Mouse (Mus musculus): Measurements from ENCODE around the gene Tspan14. TPM values are rescaled to one million over a fixed set of nuclear protein-coding genes. Genes with fewer than 3 reads are reported as not detected.

The Tspan14 gene
- total RNA-seq, 2 experiments from 2014 or later = 66.0 to 72.4 TPM

GRCm38 (mm10) chr14:40953381-40953780 is 13.2 kb downstream of the Tspan14 start:
- no peak for ATAC-seq (ENCODE audit: poor library complexity, severe bottlenecking)

GRCm38 (mm10) chr14:40952715-40953114 is 13.9 kb downstream of the Tspan14 start:
- ATAC-seq (ENCODE audit: poor library complexity, severe bottlenecking) = no peak

- no peak for ATAC-seq (ENCODE audit: poor library complexity, severe bottlenecking)
Observed at GRCm38 (mm10) chr14:40952301-40952700, 14.3 kb downstream of the Tspan14 start.

GRCm38 (mm10) chr14:40949730-40950614 is 16.6 kb downstream of the Tspan14 start:
- 0 out of 2 replicates have a peak, but pooled peaks have one; percentile 7 for ATAC-seq (ENCODE audit: poor library complexity, severe bottlenecking)

GRCm38 (mm10) chr14:40949047-40949446 is 17.6 kb downstream of the Tspan14 start:
- no peak for ATAC-seq (ENCODE audit: poor library complexity, severe bottlenecking)

- no peak for ATAC-seq (ENCODE audit: poor library complexity, severe bottlenecking)
Observed at GRCm38 (mm10) chr14:40948522-40948921, 18.1 kb downstream of the Tspan14 start.

GRCm38 (mm10) chr14:40947431-40948394 is 18.9 kb downstream of the Tspan14 start:
- ATAC-seq (ENCODE audit: poor library complexity, severe bottlenecking) = peak; percentile 86

GRCm38 (mm10) chr14:40943802-40944201 is 22.8 kb downstream of the Tspan14 start:
- no peak for ATAC-seq (ENCODE audit: poor library complexity, severe bottlenecking)

GRCm38 (mm10) chr14:40942429-40942828 is 24.2 kb downstream of the Tspan14 start:
- no peak for ATAC-seq (ENCODE audit: poor library complexity, severe bottlenecking)

- no peak for ATAC-seq (ENCODE audit: poor library complexity, severe bottlenecking)
Observed at GRCm38 (mm10) chr14:40938380-40938987, 28.1 kb downstream of the Tspan14 start.

- ATAC-seq (ENCODE audit: poor library complexity, severe bottlenecking) = peak; percentile 75
Observed at GRCm38 (mm10) chr14:40937052-40937451, 29.6 kb downstream of the Tspan14 start.

GRCm38 (mm10) chr14:40935481-40935880 is 31.1 kb downstream of the Tspan14 start:
- ATAC-seq (ENCODE audit: poor library complexity, severe bottlenecking) = no peak

- peak; percentile 13; the same call in 1 of the 2 replicates for ATAC-seq (ENCODE audit: poor library complexity, severe bottlenecking)
Observed at GRCm38 (mm10) chr14:40935054-40935453, 31.6 kb downstream of the Tspan14 start.

GRCm38 (mm10) chr14:40933328-40933727 is 33.3 kb downstream of the Tspan14 start:
- ATAC-seq (ENCODE audit: poor library complexity, severe bottlenecking) = peak; percentile 43

- ATAC-seq (ENCODE audit: poor library complexity, severe bottlenecking) = no peak
Observed at GRCm38 (mm10) chr14:40932225-40932624, 34.4 kb downstream of the Tspan14 start.

- ATAC-seq (ENCODE audit: poor library complexity, severe bottlenecking) = no peak
Observed at GRCm38 (mm10) chr14:40931115-40931829, 35.3 kb downstream of the Tspan14 start.

GRCm38 (mm10) chr14:40929943-40930342 is 36.7 kb downstream of the Tspan14 start:
- no peak for ATAC-seq (ENCODE audit: poor library complexity, severe bottlenecking)

GRCm38 (mm10) chr14:40928897-40929296 is 37.7 kb downstream of the Tspan14 start:
- no peak for ATAC-seq (ENCODE audit: poor library complexity, severe bottlenecking)

GRCm38 (mm10) chr14:40927041-40927440 is 39.6 kb downstream of the Tspan14 start:
- no peak for ATAC-seq (ENCODE audit: poor library complexity, severe bottlenecking)
